Mouse (Mus musculus) myocyte (in vitro differentiated cells): ENCODE measurements around the gene Rhag. TPM values are rescaled to one million over a fixed set of nuclear protein-coding genes. Genes with fewer than 3 reads are reported as not detected.

Source experiments
- H3K27me3 ChIP-seq: one replicate; pipeline ENCODE4 v1.6.1; 2011; ENCODE audit not compliant: control insufficient read depth, insufficient read depth, insufficient read length
- H3K36me3 ChIP-seq: one replicate; pipeline ENCODE4 v1.6.1; 2011; ENCODE audit not compliant: control insufficient read depth, insufficient read depth
- H3K4me2 ChIP-seq: one replicate; pipeline ENCODE4 v1.6.1; 2011; ENCODE audit warnings: low read depth, control low read depth
- H3K4me3 ChIP-seq: one replicate; pipeline ENCODE4 v1.5.1; 2011; ENCODE audit warnings: mild to moderate bottlenecking, control low read depth, moderate library complexity
- H3K79me2 ChIP-seq: one replicate; pipeline ENCODE4 v1.6.1; 2011; ENCODE audit not compliant: control insufficient read depth, insufficient read depth
- H3ac ChIP-seq: one replicate; pipeline ENCODE4 v1.6.1; 2011; ENCODE audit not compliant: control insufficient read depth, insufficient read length
- CEBPB ChIP-seq: IDR thresholded peaks from 2 replicates; pipeline ENCODE4 v1.6.1; 2011; ENCODE audit warnings: mild to moderate bottlenecking, moderate library complexity; ENCODE audit not compliant: poor library complexity, insufficient read depth, severe bottlenecking
- E2F4 ChIP-seq: IDR thresholded peaks from one replicate; pipeline ENCODE4 v1.6.1; 2011; ENCODE audit warnings: mild to moderate bottlenecking, control low read depth, moderate library complexity; ENCODE audit not compliant: insufficient read depth
- MAX ChIP-seq: IDR thresholded peaks from one replicate; pipeline ENCODE4 v1.6.1; 2011; ENCODE audit warnings: low read depth, mild to moderate bottlenecking, control low read depth
- MYOD1 ChIP-seq, 3 experiments: IDR thresholded peaks; one replicate each; pipeline ENCODE4 v1.6.1; 2011; ENCODE audit warnings: control low read depth in 2 of 3, low read depth in 2 of 3, mild to moderate bottlenecking in 2 of 3, moderate library complexity in 1 of 3; ENCODE audit not compliant: insufficient read length in 2 of 3, control insufficient read depth in 1 of 3
- MYOG ChIP-seq, 3 experiments: IDR thresholded peaks; one replicate each; pipeline ENCODE4 v1.6.1; 2011; ENCODE audit warnings: control low read depth in 2 of 3, low read depth in 2 of 3, mild to moderate bottlenecking in 2 of 3; ENCODE audit not compliant: insufficient read length in 2 of 3, control insufficient read depth in 1 of 3, insufficient read depth in 1 of 3
- POLR2A ChIP-seq: IDR thresholded peaks from one replicate; pipeline ENCODE4 v1.6.1; 2011; ENCODE audit warnings: low read depth, mild to moderate bottlenecking, control low read depth, moderate library complexity; ENCODE audit not compliant: insufficient read length
- POLR2AphosphoS2 ChIP-seq: IDR thresholded peaks from one replicate; pipeline ENCODE4 v1.6.1; 2011; ENCODE audit warnings: low read depth, control low read depth; ENCODE audit not compliant: insufficient read length
- REST ChIP-seq: IDR thresholded peaks from one replicate; pipeline ENCODE4 v1.6.1; 2011; ENCODE audit warnings: mild to moderate bottlenecking, control low read depth, moderate library complexity; ENCODE audit not compliant: insufficient read depth, insufficient read length
- SRF ChIP-seq: IDR thresholded peaks from one replicate; pipeline ENCODE4 v1.6.1; 2011; ENCODE audit warnings: low read depth; ENCODE audit not compliant: control insufficient read depth, insufficient read length
- TCF12 ChIP-seq: IDR thresholded peaks from one replicate; pipeline ENCODE4 v1.6.1; 2011; ENCODE audit warnings: mild to moderate bottlenecking, control low read depth; ENCODE audit not compliant: poor library complexity, insufficient read depth, severe bottlenecking
- TCF3 ChIP-seq: IDR thresholded peaks from one replicate; pipeline ENCODE4 v1.6.1; 2011; ENCODE audit warnings: low read depth, control low read depth; ENCODE audit not compliant: insufficient read length
- USF1 ChIP-seq: IDR thresholded peaks from one replicate; pipeline ENCODE4 v1.6.1; 2011; ENCODE audit warnings: low read depth, mild to moderate bottlenecking, control low read depth, moderate library complexity
- polyA plus RNA-seq: library from polyadenylated mRNA; unstranded; fragments of >200 nt; fragmentation: generic; extraction: Trizol; gene quantifications from one replicate; pipeline ENCODE4 v1.2.1, GENCODE M21; 2012; ENCODE audit warnings: missing spikeins

Gene Rhag
- polyA plus RNA-seq, 1 experiment = not detected

DNA sequence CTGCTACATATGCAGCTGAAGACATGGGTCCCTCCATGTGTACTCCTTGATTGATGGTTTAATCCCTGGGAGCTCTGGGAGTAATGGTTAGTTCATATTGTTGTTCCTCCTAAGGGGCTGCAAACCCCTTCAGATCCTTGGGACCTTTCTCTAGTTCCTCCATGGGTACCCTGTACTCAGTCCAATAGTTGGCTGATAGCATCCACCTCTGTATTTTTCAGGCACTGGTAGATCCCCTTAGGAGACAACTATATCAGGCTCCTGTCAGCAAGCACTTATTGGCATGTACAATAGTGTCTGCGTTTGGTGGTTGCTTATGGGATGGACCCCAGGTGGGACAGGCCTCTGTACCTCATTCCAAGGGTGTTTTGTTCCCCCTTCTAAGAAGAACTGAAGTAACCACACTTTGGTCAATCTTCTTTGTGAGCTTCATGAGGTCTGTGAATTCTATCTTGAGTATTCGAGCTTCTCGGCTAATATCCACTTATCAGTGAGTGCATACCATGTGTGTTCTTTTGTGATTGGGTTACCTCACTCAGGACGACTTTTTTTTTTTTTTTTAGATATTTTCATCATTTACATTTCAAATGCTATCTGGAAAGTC, 6.5 kb downstream of the Rhag start:
- Histone ChIP-seq H3ac (no peak overlapping the region), H3K4me3 (no peak overlapping the region), H3K27me3 (no peaks in the 10 kb centered on the region), H3K79me2 (no peaks in the 10 kb centered on the region), H3K4me2 (no peak overlapping the region), H3K36me3 (no peaks in the 10 kb centered on the region)
- no peak for TF ChIP-seq MYOG (IDR thresholded peaks at IDR 0.05; ENCODE audit: control insufficient read depth in 1 of 3, insufficient read depth in 1 of 3, insufficient read length in 2 of 3, low read depth in 2 of 3)
- TF ChIP-seq E2F4 = no peak
- TF ChIP-seq TCF12 = no peak
- TF ChIP-seq MYOD1 (IDR thresholded peaks at IDR 0.05; ENCODE audit: control insufficient read depth in 1 of 3, insufficient read length in 2 of 3, low read depth in 2 of 3) = no peak
- no peak for TF ChIP-seq USF1
- no peak for TF ChIP-seq REST
- no peak for TF ChIP-seq POLR2A
- TF ChIP-seq SRF = no peak
- TF ChIP-seq CEBPB = no peak
- TF ChIP-seq TCF3 = no peak
- TF ChIP-seq POLR2AphosphoS2 = no peak
- no peak for TF ChIP-seq MAX

DNA sequence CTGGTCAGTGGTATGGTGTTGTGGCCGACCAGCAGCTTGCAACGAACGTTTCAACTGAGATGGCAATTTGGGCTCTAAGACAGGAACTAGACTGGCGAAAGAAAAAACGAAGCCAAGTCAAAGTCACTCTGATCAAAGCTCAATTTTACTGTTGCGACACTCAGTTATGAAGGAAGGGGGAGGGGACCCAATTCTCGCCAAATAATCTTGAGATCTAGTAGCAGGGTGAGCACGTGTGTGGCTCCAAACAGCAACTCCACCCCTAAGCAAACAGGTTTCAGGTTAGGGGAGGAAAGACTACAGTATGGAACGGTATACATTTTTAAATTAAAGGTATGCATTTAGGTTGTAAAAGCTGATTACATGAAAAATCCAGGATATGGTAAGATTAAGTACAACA, 10.6 kb downstream of the Rhag start:
- no peak overlapping the region for H3K4me2 ChIP-seq
- H3K79me2 ChIP-seq = no peaks in the 10 kb centered on the region
- H3K36me3 ChIP-seq = no peaks in the 10 kb centered on the region
- no peaks in the 10 kb centered on the region for H3K27me3 ChIP-seq
- TF ChIP-seq TCF3 (no peak), USF1 (no peak), E2F4 (no peak), POLR2AphosphoS2 (no peak), REST (no peak)
- H3K4me3 ChIP-seq = no peak overlapping the region
- H3ac ChIP-seq = no peak overlapping the region

DNA sequence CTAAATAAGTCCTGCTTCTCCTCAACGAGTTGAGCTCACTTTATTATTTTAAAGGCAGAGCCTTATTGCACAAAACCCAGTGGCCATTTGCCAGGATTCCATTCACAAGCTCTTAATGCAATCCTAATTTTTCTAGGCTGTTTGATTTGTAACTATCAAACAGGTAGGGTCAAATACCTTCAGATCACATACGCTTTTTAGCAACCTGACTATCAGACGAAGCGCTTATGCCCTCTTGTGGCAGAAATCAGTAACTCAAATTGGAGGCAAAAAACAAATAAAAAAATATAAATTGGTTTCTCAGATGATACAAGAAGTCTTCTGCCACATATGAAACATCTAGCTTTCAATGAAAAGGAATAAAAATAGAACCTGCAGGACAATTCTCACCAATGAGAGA, 12.9 kb downstream of the Rhag start:
- Histone ChIP-seq H3K79me2 (no peaks in the 10 kb centered on the region), H3ac (no peak overlapping the region), H3K36me3 (no peaks in the 10 kb centered on the region), H3K4me3 (no peak overlapping the region), H3K4me2 (no peak overlapping the region), H3K27me3 (no peaks in the 10 kb centered on the region)
- TF ChIP-seq USF1 (no peak), E2F4 (no peak), MYOG (IDR thresholded peaks at IDR 0.05; ENCODE audit: control insufficient read depth in 1 of 3, insufficient read depth in 1 of 3, insufficient read length in 2 of 3, low read depth in 2 of 3) (no peak), CEBPB (no peak), TCF12 (no peak)

DNA sequence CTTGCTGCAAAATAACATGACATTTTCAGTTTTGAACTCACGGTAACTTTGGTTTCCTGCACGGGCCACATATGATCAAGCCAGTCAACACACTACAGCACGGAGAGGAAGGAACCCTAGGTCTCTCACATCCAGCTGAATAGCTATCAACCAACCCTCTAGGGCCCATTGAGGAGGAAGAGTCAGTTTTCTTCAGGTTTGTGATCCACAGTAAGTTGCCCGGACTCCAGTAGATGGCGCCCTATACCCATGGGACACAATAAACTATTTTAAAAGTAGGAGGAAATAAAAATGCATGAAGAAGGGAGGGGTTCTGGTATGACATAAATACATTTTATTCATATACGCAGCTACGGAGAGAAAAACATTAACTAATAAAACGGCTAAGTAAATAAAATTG, 13.6 kb downstream of the Rhag start:
- H3K79me2 ChIP-seq = no peaks in the 10 kb centered on the region
- H3ac ChIP-seq = no peak overlapping the region

DNA sequence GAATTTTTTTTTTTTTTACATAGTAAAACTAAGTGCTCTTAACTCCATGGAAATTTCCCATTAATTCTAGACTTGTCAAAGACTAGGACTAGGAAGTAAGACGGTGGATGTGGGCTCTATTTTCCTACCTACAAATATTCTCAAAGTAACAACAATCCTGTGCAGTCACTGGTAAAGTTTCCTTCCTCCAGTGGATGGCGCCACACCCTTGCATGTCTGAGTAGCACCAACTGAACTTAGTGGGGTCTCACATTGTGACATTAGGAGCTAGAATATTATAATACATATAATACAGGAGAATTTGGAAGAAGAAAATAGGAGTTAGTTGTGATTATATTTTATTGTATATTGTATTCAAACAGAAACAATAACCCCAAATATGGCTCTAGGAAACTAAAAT, 20.9 kb downstream of the Rhag start:
- no peaks in the 10 kb centered on the region for H3K79me2 ChIP-seq
- TF ChIP-seq MAX (no peak), TCF3 (no peak), POLR2A (no peak), POLR2AphosphoS2 (no peak), MYOD1 (IDR thresholded peaks at IDR 0.05; ENCODE audit: control insufficient read depth in 1 of 3, insufficient read length in 2 of 3, low read depth in 2 of 3) (no peak)
- no peaks in the 10 kb centered on the region for H3K27me3 ChIP-seq
- H3K4me2 ChIP-seq = no peak overlapping the region
- no peak overlapping the region for H3ac ChIP-seq
- H3K36me3 ChIP-seq = no peaks in the 10 kb centered on the region
- no peak overlapping the region for H3K4me3 ChIP-seq

More for the DNA sequence above, 13.6 kb downstream of the Rhag start:
- Histone ChIP-seq H3K36me3 (no peaks in the 10 kb centered on the region), H3K4me3 (no peak overlapping the region), H3K27me3 (no peaks in the 10 kb centered on the region), H3K4me2 (no peak overlapping the region)
- TF ChIP-seq POLR2A (no peak), TCF12 (no peak), USF1 (no peak), CEBPB (no peak), TCF3 (no peak), POLR2AphosphoS2 (no peak), MYOG (IDR thresholded peaks at IDR 0.05; ENCODE audit: control insufficient read depth in 1 of 3, insufficient read depth in 1 of 3, insufficient read length in 2 of 3, low read depth in 2 of 3) (no peak), SRF (no peak), MYOD1 (IDR thresholded peaks at IDR 0.05; ENCODE audit: control insufficient read depth in 1 of 3, insufficient read length in 2 of 3, low read depth in 2 of 3) (no peak), MAX (no peak), E2F4 (no peak), REST (no peak)
